Mouse (Mus musculus): ENCODE measurements around the gene Apol7e. TPM values are rescaled to one million over a fixed set of nuclear protein-coding genes. Genes with fewer than 3 reads are reported as not detected.
"Not testable (repeated sequence)": the region's sequence is repeated elsewhere in the genome, so short reads cannot be mapped to it uniquely, and the experiment has no call there.

The Apol7e gene
- polyA plus RNA-seq, 1 experiment from 2014 or later = not detected

- H3K4me2 ChIP-seq; ATAC-seq (ENCODE audit: low FRiP score): not testable (repeated sequence)
Measured at GRCm38 (mm10) chr15:77708936-77709335, 10.3 kb downstream of the Apol7e start.

GRCm38 (mm10) chr15:77718240-77718639 lies 19.6 kb downstream of the Apol7e start:
- H3K9me3 ChIP-seq (ENCODE audit: control insufficient read depth, low read length); H3K9ac ChIP-seq (ENCODE audit: low read length); H3K36me3 ChIP-seq (ENCODE audit: control insufficient read depth, insufficient read depth, low read length); H3K4me3 ChIP-seq (ENCODE audit: low read depth, low read length); H3K27me3 ChIP-seq (ENCODE audit: control insufficient read depth, insufficient read depth, low read length); DNase-seq (ENCODE audit: low spot score, missing footprints); H3K4me1 ChIP-seq (ENCODE audit: control insufficient read depth, insufficient read depth, low read length); H3K27ac ChIP-seq (ENCODE audit: low read depth, low read length); H3K4me2 ChIP-seq; ATAC-seq (ENCODE audit: low FRiP score): not testable (repeated sequence)
- WGBS = 89% methylated on average over 2 of the region's 6 CpGs

More at GRCm38 (mm10) chr15:77708936-77709335, 10.3 kb downstream of the Apol7e start:
- not testable (repeated sequence) for H3K9ac ChIP-seq (ENCODE audit: low read length); H3K27ac ChIP-seq (ENCODE audit: low read depth, low read length); H3K27me3 ChIP-seq (ENCODE audit: control insufficient read depth, insufficient read depth, low read length); H3K9me3 ChIP-seq (ENCODE audit: control insufficient read depth, low read length); DNase-seq (ENCODE audit: low spot score, missing footprints); H3K36me3 ChIP-seq (ENCODE audit: control insufficient read depth, insufficient read depth, low read length); H3K4me3 ChIP-seq (ENCODE audit: low read depth, low read length); H3K4me1 ChIP-seq (ENCODE audit: control insufficient read depth, insufficient read depth, low read length)
- WGBS = 80% methylated on average over 1 of the region's 1 CpGs

- not testable (repeated sequence) for H3K9me3 ChIP-seq (ENCODE audit: control insufficient read depth, low read length); H3K27me3 ChIP-seq (ENCODE audit: control insufficient read depth, insufficient read depth, low read length); H3K27ac ChIP-seq (ENCODE audit: low read depth, low read length); H3K36me3 ChIP-seq (ENCODE audit: control insufficient read depth, insufficient read depth, low read length); DNase-seq (ENCODE audit: low spot score, missing footprints); H3K4me1 ChIP-seq (ENCODE audit: control insufficient read depth, insufficient read depth, low read length); ATAC-seq (ENCODE audit: low FRiP score); H3K4me3 ChIP-seq (ENCODE audit: low read depth, low read length); H3K9ac ChIP-seq (ENCODE audit: low read length); H3K4me2 ChIP-seq
- WGBS = no CpG with 5 or more reads among the region's 3 CpGs
Measured at GRCm38 (mm10) chr15:77721509-77721908, 22.9 kb downstream of the Apol7e start.

GRCm38 (mm10) chr15:77724208-77724911 lies 25.7 kb downstream of the Apol7e start:
- H3K27ac ChIP-seq (ENCODE audit: low read depth, low read length); H3K4me2 ChIP-seq; H3K4me3 ChIP-seq (ENCODE audit: low read depth, low read length); H3K9ac ChIP-seq (ENCODE audit: low read length); H3K4me1 ChIP-seq (ENCODE audit: control insufficient read depth, insufficient read depth, low read length); DNase-seq (ENCODE audit: low spot score, missing footprints); H3K27me3 ChIP-seq (ENCODE audit: control insufficient read depth, insufficient read depth, low read length); ATAC-seq (ENCODE audit: low FRiP score); H3K36me3 ChIP-seq (ENCODE audit: control insufficient read depth, insufficient read depth, low read length); H3K9me3 ChIP-seq (ENCODE audit: control insufficient read depth, low read length): not testable (repeated sequence)
- WGBS = 22% methylated on average over 2 of the region's 10 CpGs

GRCm38 (mm10) chr15:77725393-77726020 lies 26.9 kb downstream of the Apol7e start:
- H3K9me3 ChIP-seq (ENCODE audit: control insufficient read depth, low read length); H3K4me2 ChIP-seq; DNase-seq (ENCODE audit: low spot score, missing footprints); H3K27ac ChIP-seq (ENCODE audit: low read depth, low read length); H3K4me3 ChIP-seq (ENCODE audit: low read depth, low read length); H3K36me3 ChIP-seq (ENCODE audit: control insufficient read depth, insufficient read depth, low read length); H3K27me3 ChIP-seq (ENCODE audit: control insufficient read depth, insufficient read depth, low read length); H3K4me1 ChIP-seq (ENCODE audit: control insufficient read depth, insufficient read depth, low read length); ATAC-seq (ENCODE audit: low FRiP score); H3K9ac ChIP-seq (ENCODE audit: low read length): not testable (repeated sequence)
- WGBS = 75% methylated on average over 5 of the region's 6 CpGs

- H3K4me2 ChIP-seq; H3K27me3 ChIP-seq (ENCODE audit: control insufficient read depth, insufficient read depth, low read length); H3K4me3 ChIP-seq (ENCODE audit: low read depth, low read length); H3K9ac ChIP-seq (ENCODE audit: low read length); H3K4me1 ChIP-seq (ENCODE audit: control insufficient read depth, insufficient read depth, low read length); H3K36me3 ChIP-seq (ENCODE audit: control insufficient read depth, insufficient read depth, low read length); H3K27ac ChIP-seq (ENCODE audit: low read depth, low read length); ATAC-seq (ENCODE audit: low FRiP score); H3K9me3 ChIP-seq (ENCODE audit: control insufficient read depth, low read length): not testable (repeated sequence)
- DNase-seq (ENCODE audit: low spot score, missing footprints) = peak; percentile 66
- 8% methylated on average over 3 of the region's 3 CpGs for WGBS
Measured at GRCm38 (mm10) chr15:77727139-77727538, 28.5 kb downstream of the Apol7e start.

- H3K27ac ChIP-seq (ENCODE audit: low read depth, low read length); H3K27me3 ChIP-seq (ENCODE audit: control insufficient read depth, insufficient read depth, low read length); H3K4me3 ChIP-seq (ENCODE audit: low read depth, low read length); H3K9me3 ChIP-seq (ENCODE audit: control insufficient read depth, low read length); H3K4me1 ChIP-seq (ENCODE audit: control insufficient read depth, insufficient read depth, low read length); H3K4me2 ChIP-seq; H3K9ac ChIP-seq (ENCODE audit: low read length); H3K36me3 ChIP-seq (ENCODE audit: control insufficient read depth, insufficient read depth, low read length); ATAC-seq (ENCODE audit: low FRiP score); DNase-seq (ENCODE audit: low spot score, missing footprints): not testable (repeated sequence)
- WGBS = 96% methylated on average over 3 of the region's 3 CpGs
Measured at GRCm38 (mm10) chr15:77727745-77728144, 29.1 kb downstream of the Apol7e start.

GRCm38 (mm10) chr15:77728739-77729138 lies 30.1 kb downstream of the Apol7e start, which contains the start of gene Apol9b:
TSS of gene Apol9b (plus strand) at chr15:77729039.
- 60% methylated on average over 1 of the region's 4 CpGs for WGBS
- not testable (repeated sequence) for H3K36me3 ChIP-seq (ENCODE audit: control insufficient read depth, insufficient read depth, low read length); DNase-seq (ENCODE audit: low spot score, missing footprints); H3K4me2 ChIP-seq; H3K9ac ChIP-seq (ENCODE audit: low read length); H3K27me3 ChIP-seq (ENCODE audit: control insufficient read depth, insufficient read depth, low read length); H3K9me3 ChIP-seq (ENCODE audit: control insufficient read depth, low read length); H3K4me1 ChIP-seq (ENCODE audit: control insufficient read depth, insufficient read depth, low read length); H3K4me3 ChIP-seq (ENCODE audit: low read depth, low read length); ATAC-seq (ENCODE audit: low FRiP score); H3K27ac ChIP-seq (ENCODE audit: low read depth, low read length)

- peak; percentile 26 for DNase-seq (ENCODE audit: low spot score, missing footprints)
- Histone ChIP-seq H3K9me3 (ENCODE audit: control insufficient read depth, low read length) (no peaks in the 10 kb centered on the region), H3K4me3 (ENCODE audit: low read depth, low read length) (no peak overlapping the region), H3K9ac (ENCODE audit: low read length) (no peak overlapping the region), H3K36me3 (ENCODE audit: control insufficient read depth, insufficient read depth, low read length) (no peaks in the 10 kb centered on the region), H3K4me2 (no peak overlapping the region), H3K27me3 (ENCODE audit: control insufficient read depth, insufficient read depth, low read length) (no peaks in the 10 kb centered on the region), H3K27ac (ENCODE audit: low read depth, low read length) (no peak overlapping the region), H3K4me1 (ENCODE audit: control insufficient read depth, insufficient read depth, low read length) (no peaks in the 10 kb centered on the region)
- 83% methylated on average over 5 of the region's 5 CpGs for WGBS
- ATAC-seq (ENCODE audit: low FRiP score) = no peak
Measured at GRCm38 (mm10) chr15:77731605-77732004, 32.9 kb downstream of the Apol7e start.

Measured in midbrain, embryonic 11.5 days (tissue).